17 mouse cellular contexts compared by ENCODE assay signal in the genomic region with DNA sequence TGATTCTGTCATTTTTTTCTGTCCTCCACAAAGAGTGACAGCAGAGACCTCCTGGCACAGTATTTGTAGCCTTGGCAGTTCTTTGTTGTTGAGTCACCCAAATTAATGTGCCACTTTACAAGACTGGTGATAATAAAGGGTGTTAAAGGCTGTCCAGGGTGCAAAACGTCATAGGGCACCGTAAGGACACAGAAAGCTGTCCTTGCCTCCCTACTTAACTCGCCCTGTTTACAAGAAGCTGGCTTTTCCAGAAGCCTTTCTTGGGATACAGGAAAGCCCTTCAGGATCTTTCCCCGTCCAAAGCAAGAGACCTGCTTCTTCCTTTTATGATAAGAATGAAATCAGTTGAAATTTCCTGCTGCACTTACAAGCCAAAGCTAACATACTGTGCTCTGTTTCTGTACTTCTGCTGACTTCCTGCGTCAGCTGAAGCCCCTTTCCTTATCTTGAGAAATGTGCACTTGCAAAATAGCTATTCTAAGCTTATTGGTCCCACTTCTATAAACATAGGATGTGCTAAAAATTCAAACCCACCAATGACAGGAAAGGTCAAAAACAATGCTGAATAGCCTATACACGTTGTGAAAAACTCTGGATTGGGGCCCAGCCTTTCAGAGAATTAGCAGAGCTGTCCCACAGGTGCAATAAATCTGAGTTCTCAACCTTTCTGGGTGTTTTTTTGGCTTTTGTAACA. TPM values are rescaled to one million over a fixed set of nuclear protein-coding genes. Genes with fewer than 3 reads are reported as not detected.
DNase-seq lines count a peak whose midpoint lies in the region; ATAC-seq and TF ChIP-seq lines count a peak whose summit lies in the region.
"Had no signal": no experiment of that assay in that cellular context is flagged by ENCODE, and none has a peak within 500 bp of the region (broad histone marks: within the 10 kb centered on the region; RNA-seq: fewer than 3 reads in every experiment).

No protein-coding gene starts in this region.

- ATAC-seq in heart, postnatal 0 days (ENCODE audit: insufficient read depth, low read depth): peak; percentile 81
- ATAC-seq: hindbrain, postnatal 0 days had no signal

- WGBS in heart, postnatal 0 days: 14% methylated on average over 6 of the region's 6 CpGs

- H3K27me3 ChIP-seq in heart, postnatal 0 days (ENCODE audit: control insufficient read depth, insufficient read depth, low read length): no peaks in the 10 kb centered on the region
- H3K27me3 ChIP-seq: limb, embryonic 15.5 days; midbrain, embryonic 12.5 days had no signal

- H3K9me3 ChIP-seq in heart, postnatal 0 days (replicated peaks; ENCODE audit: control insufficient read depth, low read length): no peaks in the 10 kb centered on the region
- H3K9me3 ChIP-seq: limb, embryonic 15.5 days; midbrain, embryonic 12.5 days had no signal

- DNase-seq in kidney, postnatal 10 days: peak; percentile 9
- no peak for DNase-seq in kidney, adult 9 months
- DNase-seq in NIH3T3 (ENCODE audit: low read depth): peak; percentile 12
- peak; percentile 7 to 23 for DNase-seq in heart, adult 18-20 months
- DNase-seq in heart, postnatal 0 days (ENCODE audit: low spot score): peak; percentile 61
- DNase-seq in thymus, postnatal 14 days: no peak
- DNase-seq in cerebellum, adult 18-20 months: no peak
- no peak for DNase-seq in left cerebral cortex, adult 8-10 months (ENCODE audit: low spot score in 2 of 2)
- DNase-seq: adrenal gland, adult 8-10 months; cerebellum, adult 11-12 months; kidney, postnatal 14 days; thymus, adult 18-20 months had no signal

- H3K36me3 ChIP-seq in heart, postnatal 0 days (replicated peaks; ENCODE audit: control insufficient read depth, insufficient read depth, low read length): no peaks in the 10 kb centered on the region
- H3K36me3 ChIP-seq: limb, embryonic 15.5 days; midbrain, embryonic 12.5 days had no signal

- no peak overlapping the region for H3K4me3 ChIP-seq in heart, postnatal 0 days (ENCODE audit: low read depth, low read length)
- H3K4me3 ChIP-seq: limb, embryonic 15.5 days; midbrain, embryonic 12.5 days had no signal

- peaks cover 11% of the 10 kb centered on the region; the same call in 1 of the 2 replicates for H3K4me1 ChIP-seq in heart, postnatal 0 days (ENCODE audit: control insufficient read depth, insufficient read depth)
- H3K4me1 ChIP-seq: limb, embryonic 15.5 days; midbrain, embryonic 12.5 days had no signal

- H3K27ac ChIP-seq in heart, postnatal 0 days (ENCODE audit: low read depth): peak overlapping the region; percentile 34; the same call in 1 of the 2 replicates
- H3K27ac ChIP-seq: hindbrain, postnatal 0 days; limb, embryonic 15.5 days; midbrain, embryonic 12.5 days had no signal

- TF ChIP-seq CTCF in heart, postnatal 0 days (IDR thresholded peaks at IDR 0.05; ENCODE audit: low read depth): no peak

- no peak overlapping the region for H3K4me2 ChIP-seq in heart, postnatal 0 days (ENCODE audit: low read depth, low read length)
- H3K4me2 ChIP-seq: limb, embryonic 15.5 days; midbrain, embryonic 12.5 days had no signal

- TF ChIP-seq EP300 in heart, postnatal 0 days (IDR thresholded peaks at IDR 0.05; ENCODE audit: low read depth): no peak

- no peak overlapping the region for H3K9ac ChIP-seq in heart, postnatal 0 days (replicated peaks; ENCODE audit: low read depth, low read length)
- H3K9ac ChIP-seq: limb, embryonic 15.5 days; midbrain, embryonic 12.5 days had no signal

RNA-seq across cellular contexts. Expression of a gene that starts 13.2 kb away (rescaled TPM):
- total RNA-seq in heart, adult 18-20 months (2021): under 1 TPM in 1 of 2 experiments, not detected in 1; 0.67 TPM
- total RNA-seq in heart, postnatal 0 days (2014; rRNA removed; ENCODE audit: low replicate concordance): not detected in 2 replicates
- polyA plus RNA-seq in heart, postnatal 0 days (2015; fragmentation: Nextera tagmentation; extraction: Ambion mirVana): 0.44 and 1.9 TPM in 2 replicates
- total RNA-seq in left cerebral cortex, adult 8-10 months (2022): not detected
- total RNA-seq: adrenal gland, adult 8-10 months; hindbrain, postnatal 0 days; layer of hippocampus, postnatal 25 days had no signal
- polyA plus RNA-seq: hindbrain, postnatal 0 days; midbrain, embryonic 12.5 days had no signal

RNA-seq across cellular contexts. Expression of a gene that starts 46.9 kb away (rescaled TPM):
- total RNA-seq in heart, adult 18-20 months (2021): not detected
- total RNA-seq in heart, postnatal 0 days (2014; rRNA removed; ENCODE audit: low replicate concordance): not detected in 2 replicates
- polyA plus RNA-seq in heart, postnatal 0 days (2015; fragmentation: Nextera tagmentation; extraction: Ambion mirVana): not detected in 2 replicates
- not detected for total RNA-seq in left cerebral cortex, adult 8-10 months (2022)
- total RNA-seq: adrenal gland, adult 8-10 months; hindbrain, postnatal 0 days; layer of hippocampus, postnatal 25 days had no signal
- polyA plus RNA-seq: gonadal fat pad, adult 2 months; hindbrain, postnatal 0 days; limb, embryonic 15.5 days; midbrain, embryonic 12.5 days had no signal

Comparison
In these comparisons a context has a peak if more than half of its experiments do, and no peak if none do; other contexts are left out.
1. DNase-seq: peak in kidney, postnatal 10 days (single experiment), NIH3T3 (single experiment), heart, adult 18-20 months (2 of 2) and heart, postnatal 0 days (single experiment); none in kidney, adult 9 months (single experiment), thymus, postnatal 14 days (single experiment), cerebellum, adult 18-20 months (0 of 2) and left cerebral cortex, adult 8-10 months (0 of 2).